Mouse (Mus musculus) G1E-ER4 (cell line): ENCODE results near the gene 2310009B15Rik. TPM values are rescaled to one million over a fixed set of nuclear protein-coding genes. Genes with fewer than 3 reads are reported as not detected.

Experiments
- GATA1 ChIP-seq: IDR thresholded peaks from one replicate; pipeline ENCODE4 v1.8.0; 2012; ENCODE audit warnings: low read length, inconsistent platforms
- polyA plus RNA-seq: library from polyadenylated mRNA; stranded (reverse); fragments of >175 nt; gene quantifications from 2 replicates; pipeline ENCODE4 v1.2.3, GENCODE M21; 2012

Gene 2310009B15Rik
- polyA plus RNA-seq, 1 experiment, result 145 TPM

DNA sequence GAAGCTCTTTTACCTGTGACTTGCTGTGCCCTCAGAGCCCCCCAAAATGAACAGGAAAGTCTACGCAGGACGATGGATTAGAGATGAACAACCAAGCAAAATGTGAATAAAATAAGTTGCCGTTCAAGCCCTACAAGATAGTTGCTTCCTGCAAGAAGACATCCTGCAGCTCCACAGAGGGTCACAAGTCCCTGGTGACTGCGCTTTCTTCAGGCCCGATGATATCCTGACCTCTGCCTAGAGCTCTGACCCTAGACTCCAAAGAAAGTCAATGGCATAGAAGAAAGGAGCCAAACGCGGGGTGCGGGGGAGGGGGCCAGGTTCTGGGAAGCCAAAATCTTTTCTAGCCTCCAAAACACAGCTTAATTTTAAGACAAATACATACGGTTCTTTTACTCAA is 10.1 kb downstream of the 2310009B15Rik start:
- no peak for TF ChIP-seq GATA1

GRCm38 (mm10) chr1:138846131-138846530 is 10.5 kb downstream of the 2310009B15Rik start:
- TF ChIP-seq GATA1, result no peak

DNA sequence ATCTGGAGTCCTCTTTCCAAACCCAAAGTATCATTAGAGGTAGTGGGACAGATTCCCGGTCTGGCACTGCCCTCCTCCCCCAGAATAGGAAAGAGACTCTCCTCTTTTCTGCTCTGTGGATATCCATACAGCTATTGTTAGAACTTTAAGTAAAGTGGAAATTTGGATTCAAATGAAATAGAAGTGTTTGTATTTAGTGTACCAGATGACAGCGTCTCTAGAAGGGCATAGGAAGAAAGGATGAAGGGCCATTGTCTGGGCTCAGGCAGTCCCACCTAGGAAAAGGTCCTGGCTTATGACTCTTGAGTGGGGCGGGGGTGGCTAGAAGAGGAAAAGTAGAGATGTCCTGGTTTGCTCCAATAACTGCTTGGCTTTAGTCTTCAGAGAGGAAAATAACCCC is 11.2 kb downstream of the 2310009B15Rik start:
- TF ChIP-seq GATA1, result no peak

- TF ChIP-seq GATA1, result no peak
These were observed 12.5 kb downstream of the 2310009B15Rik start for GRCm38 (mm10) chr1:138844166-138844565.

DNA sequence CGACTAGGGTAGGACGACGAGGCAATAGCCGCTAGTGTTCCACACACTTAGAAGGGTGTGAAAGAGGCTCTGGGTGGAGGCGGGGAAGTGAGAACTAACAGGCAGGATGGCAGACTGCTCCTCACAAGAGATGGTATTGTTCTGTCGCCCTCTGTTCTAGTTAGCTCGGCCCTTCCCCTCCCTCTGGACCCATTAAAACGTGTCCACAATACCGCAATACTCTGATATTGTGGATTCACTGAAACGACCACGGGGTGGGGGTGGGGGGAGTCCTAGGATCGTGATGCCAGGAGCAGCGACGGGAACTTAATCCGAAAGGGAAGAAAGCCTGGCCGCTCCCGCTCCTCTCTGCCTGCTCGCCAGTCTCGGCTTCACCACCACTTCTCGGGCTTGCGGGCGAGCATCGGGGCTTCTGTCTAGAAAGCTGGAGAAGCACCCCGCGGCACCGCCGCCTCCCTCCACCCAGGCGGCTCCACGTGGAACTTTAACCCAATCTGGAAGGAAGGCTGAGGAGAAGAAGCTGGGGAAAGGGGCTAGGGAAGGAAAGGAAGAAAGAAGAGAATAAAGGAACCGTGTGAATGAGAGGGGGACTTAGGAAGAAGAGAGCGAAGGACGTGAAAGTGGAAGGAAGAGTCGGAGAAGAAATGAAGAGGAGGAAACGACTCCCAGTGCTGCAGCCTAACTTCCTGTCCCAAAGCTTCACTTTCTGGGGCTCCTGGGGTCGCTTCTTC is 13.1 kb downstream of the 2310009B15Rik start:
- no peak for TF ChIP-seq GATA1

DNA sequence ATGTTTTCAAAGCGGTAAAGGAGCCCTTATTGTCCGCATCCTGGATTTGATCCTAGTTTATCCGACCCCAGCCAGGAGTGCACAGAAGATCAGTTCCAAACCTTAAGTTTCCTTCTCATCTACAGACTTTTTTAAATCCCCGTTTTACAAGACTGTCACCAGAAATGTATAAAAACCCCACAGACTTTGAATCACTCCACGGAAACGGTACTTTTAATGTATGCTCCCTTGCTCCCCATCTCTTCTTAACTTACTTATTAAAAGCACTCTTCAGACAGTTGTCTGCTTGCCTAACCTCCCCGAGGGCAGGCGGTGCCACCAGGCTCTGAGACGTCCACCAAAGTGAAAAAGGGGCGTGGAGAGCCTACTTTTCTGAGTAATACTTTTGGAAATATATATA is 13.9 kb downstream of the 2310009B15Rik start:
- no peak for TF ChIP-seq GATA1

DNA sequence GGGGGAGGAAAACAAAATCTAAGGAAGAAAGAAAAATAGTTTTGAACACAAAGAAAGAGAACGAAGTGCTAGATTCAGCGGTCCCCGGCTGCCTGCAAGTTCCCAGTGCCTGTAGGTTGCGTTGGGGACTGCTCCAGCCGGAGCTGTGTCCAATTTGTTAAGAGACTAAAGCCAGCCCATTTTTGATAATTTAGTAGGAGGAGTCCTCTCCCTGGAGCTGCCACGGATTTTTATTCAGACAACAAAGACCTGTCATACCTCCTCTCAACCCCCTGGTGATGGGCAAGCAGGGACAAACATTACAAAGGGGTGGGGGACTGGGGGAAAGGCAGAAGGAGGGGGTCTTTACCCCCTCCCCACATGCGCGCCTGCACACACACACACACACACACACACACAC is 14.3 kb downstream of the 2310009B15Rik start:
- TF ChIP-seq GATA1, result no peak

GRCm38 (mm10) chr1:138841306-138842095 is 15.2 kb downstream of the 2310009B15Rik start:
- no peak for TF ChIP-seq GATA1

DNA sequence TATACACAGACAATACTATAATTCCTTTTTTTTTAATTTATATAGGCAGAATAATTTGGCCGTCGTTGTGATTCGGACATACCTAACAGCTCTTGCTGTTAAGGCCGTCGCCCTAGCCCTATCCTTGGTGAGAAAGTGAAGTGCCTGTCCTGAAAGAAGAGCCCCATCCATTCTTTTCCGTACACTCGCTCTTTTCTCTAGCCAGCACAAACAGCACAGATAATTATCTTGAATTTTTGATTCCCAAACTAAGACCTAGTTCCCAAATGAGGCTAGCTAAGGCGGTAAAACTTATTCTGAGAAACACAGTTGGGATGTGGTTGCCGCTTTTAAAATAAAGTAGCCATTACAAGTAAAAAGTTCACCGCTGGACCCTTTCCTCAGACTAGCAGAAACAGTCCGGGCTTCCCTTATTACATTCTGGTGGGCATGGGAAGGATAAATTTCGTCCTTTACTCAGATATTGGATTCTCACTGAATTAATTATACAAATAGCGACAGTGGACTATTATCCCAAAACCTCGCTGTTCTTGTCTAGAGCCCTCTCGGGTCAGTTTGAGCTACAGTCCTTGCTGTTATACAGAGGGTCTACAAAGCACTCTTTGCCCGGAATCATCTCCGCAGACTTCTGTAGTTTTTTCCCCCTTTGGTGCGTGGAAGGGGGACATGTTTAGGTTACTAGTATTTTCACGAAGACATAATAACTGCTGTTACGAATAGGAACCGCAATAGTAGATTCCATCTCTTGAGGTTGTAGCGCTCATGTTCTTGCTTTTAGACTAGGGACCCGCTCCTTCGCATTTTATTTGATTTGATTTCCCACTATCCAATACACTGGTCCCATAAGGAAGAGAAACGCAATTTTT is 16.0 kb downstream of the 2310009B15Rik start:
- no peak for TF ChIP-seq GATA1

DNA sequence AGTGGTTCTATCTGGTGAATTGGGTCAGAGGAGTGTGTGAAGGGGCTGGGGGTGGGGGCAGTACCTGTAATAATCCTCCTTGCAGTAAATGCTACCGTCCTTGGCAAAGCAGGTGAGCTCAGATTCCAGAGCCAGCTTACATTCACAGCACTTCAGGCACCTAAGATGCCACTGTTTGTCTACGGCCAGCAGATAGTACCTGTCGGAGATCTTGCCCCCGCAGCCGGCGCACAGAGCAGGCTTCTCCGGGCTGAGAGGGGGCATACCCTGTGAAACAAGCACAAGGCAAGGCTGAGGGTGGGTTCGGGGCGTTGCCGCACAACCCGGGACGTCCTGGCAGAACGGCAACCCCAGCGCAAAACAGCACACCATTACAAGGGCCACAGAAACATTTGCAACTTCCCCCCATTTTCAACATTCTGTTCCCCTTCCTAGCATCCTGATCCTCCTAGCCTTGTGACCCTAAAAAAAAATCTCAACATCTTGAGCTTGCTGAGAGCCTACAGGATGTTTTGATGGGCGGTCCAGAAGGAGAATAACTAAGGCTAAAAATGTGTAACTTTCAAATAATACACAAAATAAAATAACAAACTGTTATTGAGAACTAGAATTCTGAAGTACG is 16.7 kb downstream of the 2310009B15Rik start:
- no peak for TF ChIP-seq GATA1

- TF ChIP-seq GATA1, result no peak
These were observed 17.4 kb downstream of the 2310009B15Rik start for GRCm38 (mm10) chr1:138839291-138839690.

DNA sequence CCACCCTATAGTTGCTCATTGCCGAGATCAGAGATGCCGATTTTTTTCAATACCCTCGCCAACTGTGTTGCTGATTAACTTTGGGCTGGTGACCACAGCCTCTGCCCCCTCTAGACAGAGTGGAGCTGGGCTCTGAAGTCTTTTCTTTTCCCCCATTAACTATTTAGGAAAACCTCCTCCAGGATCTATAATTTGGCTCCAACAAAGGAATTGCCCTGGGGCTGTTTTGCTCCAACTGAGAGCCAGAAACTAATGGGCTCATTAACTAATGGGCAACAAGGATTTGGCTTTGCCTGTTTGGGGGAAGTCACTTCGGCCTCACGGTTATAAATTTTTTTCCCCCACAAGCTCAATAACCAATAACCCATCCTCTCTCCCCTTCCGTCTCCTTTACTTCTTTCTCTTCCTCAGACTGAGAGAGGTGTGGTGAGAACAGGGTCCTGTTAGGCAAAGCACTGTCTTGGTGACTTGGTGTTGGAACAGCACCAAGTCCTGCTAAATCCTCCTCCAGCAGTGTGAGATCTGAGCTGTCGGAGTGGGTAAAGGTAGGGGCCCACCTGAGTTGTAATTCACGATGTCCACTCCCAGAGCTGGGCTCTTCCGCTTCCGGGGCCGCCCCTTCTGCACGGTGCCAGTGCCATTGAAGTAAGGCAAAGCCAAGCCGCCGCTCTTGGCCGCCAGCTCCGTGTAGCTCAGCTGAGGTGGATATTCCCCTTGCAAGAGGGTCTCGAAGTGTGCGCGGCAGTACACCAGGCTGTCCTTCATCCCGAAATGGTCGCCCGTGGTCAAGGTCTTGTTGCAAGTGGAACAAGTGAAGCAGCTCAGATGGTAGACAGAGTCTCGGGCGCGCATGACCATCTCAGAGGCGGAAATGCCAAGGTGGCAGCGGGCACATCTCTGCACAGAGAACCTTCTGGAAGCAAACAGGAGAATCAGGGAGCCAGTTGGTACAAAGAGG is 18.6 kb downstream of the 2310009B15Rik start:
- TF ChIP-seq GATA1, result no peak

DNA sequence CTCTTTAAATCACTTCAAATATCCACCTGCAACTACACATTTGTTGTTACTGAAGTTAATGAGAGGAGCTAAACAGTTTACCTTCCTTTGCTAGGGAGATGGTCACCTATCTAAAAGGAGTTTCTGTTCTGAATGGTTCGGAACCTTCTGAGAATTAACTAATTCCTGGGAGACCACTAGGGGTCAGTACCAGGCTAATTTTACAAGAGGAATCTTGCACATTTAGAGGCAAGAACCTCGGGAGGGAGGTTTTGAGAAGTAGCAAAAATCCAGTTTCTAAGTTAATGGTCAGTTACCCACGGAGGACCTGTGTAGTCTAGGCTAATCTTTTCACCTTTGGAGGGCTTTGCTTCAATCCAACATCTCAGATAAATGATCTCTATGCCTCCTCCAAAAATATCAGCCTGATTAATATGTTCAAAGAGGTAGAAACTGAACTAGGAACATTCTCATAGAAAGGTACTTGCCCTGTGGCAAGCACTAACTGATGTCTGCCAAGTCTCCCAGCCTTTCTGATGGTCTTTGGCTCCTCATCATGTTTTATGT is 21.2 kb downstream of the 2310009B15Rik start:
- TF ChIP-seq GATA1, result no peak

- no peak for TF ChIP-seq GATA1
These were observed 25.3 kb downstream of the 2310009B15Rik start for GRCm38 (mm10) chr1:138831309-138831708.
